Mouse (Mus musculus): ENCODE measurements around the gene Samd8. TPM values are rescaled to one million over a fixed set of nuclear protein-coding genes. Genes with fewer than 3 reads are reported as not detected.

Samd8 gene
- polyA plus RNA-seq, 1 experiment = 34.2 TPM

DNA sequence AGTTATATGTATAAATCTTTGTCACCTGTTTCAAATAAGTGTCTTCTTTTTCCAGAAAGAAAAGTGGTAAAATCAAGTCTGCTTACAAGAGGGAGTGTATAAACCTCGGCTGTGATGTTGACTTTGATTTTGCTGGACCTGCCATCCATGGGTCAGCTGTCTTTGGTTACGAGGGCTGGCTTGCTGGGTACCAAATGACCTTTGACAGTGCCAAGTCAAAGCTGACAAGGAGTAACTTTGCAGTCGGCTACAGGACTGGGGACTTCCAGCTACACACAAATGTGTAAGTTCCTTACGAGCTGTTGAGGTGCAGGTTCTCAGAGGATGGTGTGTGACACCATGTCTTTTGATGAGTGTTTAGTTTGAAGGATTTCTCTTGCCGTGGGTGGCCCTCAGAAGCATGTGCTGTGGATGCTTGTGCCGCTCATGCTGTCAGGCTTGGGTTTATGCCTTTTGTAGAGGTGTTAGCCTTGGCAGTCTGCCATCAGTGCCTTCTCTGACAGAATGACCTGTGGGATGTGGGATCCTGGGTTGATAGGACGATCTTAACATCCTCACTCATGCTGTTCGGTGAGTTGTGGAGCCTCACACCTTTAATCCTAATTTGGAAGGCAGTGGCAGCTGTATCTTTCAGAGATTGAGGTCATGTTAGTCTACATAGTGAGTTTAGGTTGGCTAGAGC, 88.1 kb downstream of the Samd8 start:
- H3K36me3 ChIP-seq (ENCODE audit: control insufficient read depth, insufficient read depth, low read length, poor library complexity, severe bottlenecking) = peaks cover 85% of the 10 kb centered on the region
- no peaks in the 10 kb centered on the region for H3K27me3 ChIP-seq (ENCODE audit: control insufficient read depth, insufficient read depth, low read length, poor library complexity, severe bottlenecking)
- H3K4me3 ChIP-seq (ENCODE audit: low read depth, low read length) = no peak overlapping the region
- H3K9me3 ChIP-seq (replicated peaks; ENCODE audit: control insufficient read depth, insufficient read depth, low read length, poor library complexity, severe bottlenecking) = no peaks in the 10 kb centered on the region
- no peak overlapping the region for H3K9ac ChIP-seq (ENCODE audit: low read depth, poor library complexity, severe bottlenecking)
- TF ChIP-seq EP300 (IDR thresholded peaks at IDR 0.05; ENCODE audit: insufficient read depth, low read depth, low read length) (no peak), POLR2A (IDR thresholded peaks at IDR 0.05; ENCODE audit: insufficient read depth, low read length) (no peak), CTCF (IDR thresholded peaks at IDR 0.05; ENCODE audit: low read depth, low read length) (no peak)
- no peak overlapping the region for H3K27ac ChIP-seq (ENCODE audit: insufficient read depth, low read length)
- H3K4me1 ChIP-seq (ENCODE audit: control insufficient read depth, insufficient read depth, low read length) = no peaks in the 10 kb centered on the region

DNA sequence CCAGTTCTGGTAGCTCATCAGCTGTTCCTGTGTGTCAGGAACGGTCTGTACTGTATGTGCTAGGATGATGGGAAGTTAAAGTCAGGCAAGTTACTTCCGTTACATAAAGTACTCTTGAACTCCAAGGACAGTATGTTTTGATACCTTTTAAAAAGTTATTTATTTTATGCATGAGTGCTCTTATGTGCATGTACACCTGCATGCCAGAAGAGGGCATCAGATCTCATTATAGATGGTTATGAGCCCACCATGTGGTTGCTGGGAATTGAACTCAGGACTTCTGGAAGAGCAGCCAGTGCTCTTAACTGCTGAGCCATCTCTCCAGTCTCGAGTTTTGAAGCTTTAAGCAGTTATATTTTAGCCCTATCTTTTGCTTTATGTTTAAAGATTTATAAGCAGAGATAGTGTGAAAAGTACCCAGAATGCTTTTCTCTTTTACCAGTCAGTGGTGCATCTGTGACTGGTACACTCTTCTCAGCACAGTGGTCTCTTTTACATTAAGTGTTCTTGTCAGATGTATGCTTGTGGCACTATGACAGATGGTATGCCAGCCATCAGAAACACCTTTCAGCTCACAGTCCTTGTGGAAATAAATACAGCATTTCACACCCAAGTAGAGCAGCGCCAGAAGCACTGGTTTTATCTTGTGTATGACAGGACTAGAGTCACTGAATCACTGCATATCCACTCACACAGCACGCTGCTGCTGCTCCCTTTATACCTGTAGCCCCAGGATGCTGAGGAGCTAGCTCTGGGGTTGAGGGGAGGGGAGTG, 91.7 kb downstream of the Samd8 start:
- Histone ChIP-seq H3K27me3 (ENCODE audit: control insufficient read depth, insufficient read depth, low read length, poor library complexity, severe bottlenecking) (no peaks in the 10 kb centered on the region), H3K4me1 (ENCODE audit: control insufficient read depth, insufficient read depth, low read length) (no peaks in the 10 kb centered on the region), H3K9me3 (replicated peaks; ENCODE audit: control insufficient read depth, insufficient read depth, low read length, poor library complexity, severe bottlenecking) (no peaks in the 10 kb centered on the region), H3K4me3 (ENCODE audit: low read depth, low read length) (no peak overlapping the region), H3K9ac (ENCODE audit: low read depth, poor library complexity, severe bottlenecking) (no peak overlapping the region), H3K27ac (ENCODE audit: insufficient read depth, low read length) (0 out of 2 replicates have a peak overlapping the region, but pooled peaks have one; percentile 6), H3K36me3 (ENCODE audit: control insufficient read depth, insufficient read depth, low read length, poor library complexity, severe bottlenecking) (peaks cover 94% of the 10 kb centered on the region)
- TF ChIP-seq CTCF (IDR thresholded peaks at IDR 0.05; ENCODE audit: low read depth, low read length) = no peak
- no peak for TF ChIP-seq EP300 (IDR thresholded peaks at IDR 0.05; ENCODE audit: insufficient read depth, low read depth, low read length)
- TF ChIP-seq POLR2A (IDR thresholded peaks at IDR 0.05; ENCODE audit: insufficient read depth, low read length) = no peak

DNA sequence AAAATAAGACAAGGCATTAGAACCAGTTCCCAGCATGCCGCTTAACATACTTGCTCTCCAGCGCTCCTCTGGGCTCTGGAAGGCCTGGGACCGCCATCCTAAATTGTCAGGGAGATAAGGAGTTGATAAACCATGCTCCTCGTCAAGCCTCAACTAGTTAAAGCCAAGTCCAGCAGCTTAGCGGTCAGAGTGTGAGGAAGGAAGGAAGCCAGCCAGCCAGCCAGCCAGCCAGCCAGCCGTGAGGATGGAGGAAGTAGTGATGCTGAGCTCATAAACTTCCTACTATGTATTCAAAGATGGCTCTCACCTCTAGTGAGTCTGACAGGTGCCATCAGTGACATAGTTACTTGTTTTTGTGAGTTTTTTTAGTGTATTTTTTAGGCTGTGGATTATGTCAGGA, 92.9 kb downstream of the Samd8 start:
- Histone ChIP-seq H3K4me3 (ENCODE audit: low read depth, low read length) (no peak overlapping the region), H3K4me1 (ENCODE audit: control insufficient read depth, insufficient read depth, low read length) (no peaks in the 10 kb centered on the region), H3K9ac (ENCODE audit: low read depth, poor library complexity, severe bottlenecking) (no peak overlapping the region), H3K27ac (ENCODE audit: insufficient read depth, low read length) (no peak overlapping the region), H3K9me3 (replicated peaks; ENCODE audit: control insufficient read depth, insufficient read depth, low read length, poor library complexity, severe bottlenecking) (no peaks in the 10 kb centered on the region), H3K27me3 (ENCODE audit: control insufficient read depth, insufficient read depth, low read length, poor library complexity, severe bottlenecking) (no peaks in the 10 kb centered on the region), H3K36me3 (ENCODE audit: control insufficient read depth, insufficient read depth, low read length, poor library complexity, severe bottlenecking) (peaks cover 82% of the 10 kb centered on the region)
- TF ChIP-seq CTCF (IDR thresholded peaks at IDR 0.05; ENCODE audit: low read depth, low read length) = no peak
- TF ChIP-seq EP300 (IDR thresholded peaks at IDR 0.05; ENCODE audit: insufficient read depth, low read depth, low read length) = no peak
- TF ChIP-seq POLR2A (IDR thresholded peaks at IDR 0.05; ENCODE audit: insufficient read depth, low read length) = no peak

DNA sequence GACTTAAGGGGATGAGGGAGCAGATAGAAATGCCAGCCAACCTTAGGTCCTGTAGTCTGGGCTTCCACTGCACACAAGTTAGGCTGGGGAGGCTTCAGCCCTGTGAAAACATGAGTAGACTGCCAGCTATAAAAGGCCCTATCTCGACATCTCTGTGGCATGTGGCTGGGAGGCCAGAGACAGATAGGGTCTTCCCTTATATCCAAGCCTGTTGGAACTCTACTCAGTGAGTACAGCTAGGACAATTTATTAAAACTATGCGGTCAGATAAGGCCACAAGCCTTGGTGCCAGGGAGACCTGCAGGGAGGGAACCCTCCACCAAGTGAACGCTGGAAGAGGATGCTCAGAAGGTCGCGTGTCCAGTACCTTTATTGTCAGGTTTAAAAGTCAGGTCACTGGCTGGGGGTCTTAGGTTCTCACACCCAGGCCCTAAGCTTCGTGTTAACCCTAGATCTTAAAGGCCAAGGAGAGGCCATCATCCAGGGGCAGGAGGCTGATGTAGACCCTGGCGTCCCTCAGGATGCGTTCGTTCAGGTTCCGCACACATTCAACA, 96.6 kb downstream of the Samd8 start:
- TF ChIP-seq EP300 (IDR thresholded peaks at IDR 0.05; ENCODE audit: insufficient read depth, low read depth, low read length) (no peak), POLR2A (IDR thresholded peaks at IDR 0.05; ENCODE audit: insufficient read depth, low read length) (no peak), CTCF (IDR thresholded peaks at IDR 0.05; ENCODE audit: low read depth, low read length) (no peak)
- Histone ChIP-seq H3K4me1 (ENCODE audit: control insufficient read depth, insufficient read depth, low read length) (no peaks in the 10 kb centered on the region), H3K4me3 (ENCODE audit: low read depth, low read length) (peak overlapping the region; percentile 23), H3K27ac (ENCODE audit: insufficient read depth, low read length) (peak overlapping the region; percentile 39; the same call in 1 of the 2 replicates), H3K9me3 (replicated peaks; ENCODE audit: control insufficient read depth, insufficient read depth, low read length, poor library complexity, severe bottlenecking) (no peaks in the 10 kb centered on the region), H3K9ac (ENCODE audit: low read depth, poor library complexity, severe bottlenecking) (peak overlapping the region; percentile 1; the same call in 1 of the 2 replicates), H3K27me3 (ENCODE audit: control insufficient read depth, insufficient read depth, low read length, poor library complexity, severe bottlenecking) (no peaks in the 10 kb centered on the region), H3K36me3 (ENCODE audit: control insufficient read depth, insufficient read depth, low read length, poor library complexity, severe bottlenecking) (peaks cover 49% of the 10 kb centered on the region)

DNA sequence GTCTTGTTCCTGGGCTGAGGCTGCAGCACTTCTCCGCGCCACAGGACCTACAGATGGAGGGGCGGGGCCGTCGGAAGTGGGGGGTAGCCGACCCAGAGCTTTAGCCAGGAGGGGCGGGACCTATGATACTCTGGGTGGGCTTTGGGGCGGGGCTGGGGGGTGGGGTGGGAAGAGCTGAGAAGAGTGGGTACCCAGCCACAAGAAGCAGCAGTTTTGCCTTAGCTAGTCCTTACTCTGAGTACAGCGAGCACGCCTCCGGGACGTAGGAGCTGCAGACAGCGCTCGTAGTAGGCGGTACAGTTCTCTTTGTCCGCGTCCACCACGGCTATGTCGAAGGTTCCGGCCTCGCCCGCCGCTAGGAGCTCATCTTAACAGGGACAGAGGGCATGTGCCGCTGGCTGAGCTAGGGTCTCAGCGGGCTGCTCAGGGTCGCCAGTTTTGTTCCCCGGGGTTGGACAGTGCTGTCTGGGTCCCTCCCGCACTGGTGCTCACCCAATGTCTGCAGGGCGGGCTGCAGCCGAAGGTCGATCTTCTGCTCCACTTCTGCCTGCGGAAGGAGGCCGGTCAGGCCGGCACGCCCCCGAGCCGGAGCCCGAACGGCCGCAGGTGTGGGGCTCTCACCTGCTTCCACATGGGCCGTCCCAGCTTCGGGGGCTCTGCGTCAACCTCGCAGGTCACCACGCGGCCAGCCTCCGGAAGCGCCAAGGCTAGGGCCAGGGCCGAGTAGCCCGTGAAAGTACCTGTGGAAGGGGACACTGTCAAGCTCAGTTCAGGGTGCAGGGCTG, 97.2 kb downstream of the Samd8 start:
- Histone ChIP-seq H3K4me3 (ENCODE audit: low read depth, low read length) (peak overlapping the region; percentile 73), H3K9me3 (replicated peaks; ENCODE audit: control insufficient read depth, insufficient read depth, low read length, poor library complexity, severe bottlenecking) (no peaks in the 10 kb centered on the region), H3K36me3 (ENCODE audit: control insufficient read depth, insufficient read depth, low read length, poor library complexity, severe bottlenecking) (peaks cover 43% of the 10 kb centered on the region), H3K27ac (ENCODE audit: insufficient read depth, low read length) (0 out of 2 replicates have a peak overlapping the region, but pooled peaks have one; percentile 4), H3K27me3 (ENCODE audit: control insufficient read depth, insufficient read depth, low read length, poor library complexity, severe bottlenecking) (no peaks in the 10 kb centered on the region), H3K4me1 (ENCODE audit: control insufficient read depth, insufficient read depth, low read length) (no peaks in the 10 kb centered on the region), H3K9ac (ENCODE audit: low read depth, poor library complexity, severe bottlenecking) (peak overlapping the region; percentile 71)
- TF ChIP-seq EP300 (IDR thresholded peaks at IDR 0.05; ENCODE audit: insufficient read depth, low read depth, low read length) (0 out of 2 replicates have a peak, but pooled peaks have one; percentile 41), CTCF (IDR thresholded peaks at IDR 0.05; ENCODE audit: low read depth, low read length) (no peak)

Other genes with a start within 250 kb of the Samd8 start
- gene Dupd1, start 36.0 kb upstream of the Samd8 start, polyA plus RNA-seq (2011; ENCODE audit: insufficient read depth, insufficient read length, low read depth, missing spikeins) = not detected in 2 replicates
- gene Dusp13, start 650 bp downstream of the Samd8 start, polyA plus RNA-seq (2011; ENCODE audit: insufficient read depth, insufficient read length, low read depth, missing spikeins) = not detected in 2 replicates
- gene Vdac2, start 74.7 kb downstream of the Samd8 start, polyA plus RNA-seq (2011; ENCODE audit: insufficient read depth, insufficient read length, low read depth, missing spikeins) = 358 and 367 TPM in 2 replicates
- gene Comtd1, start 98.4 kb downstream of the Samd8 start, polyA plus RNA-seq (2011; ENCODE audit: insufficient read depth, insufficient read length, low read depth, missing spikeins) = 12.8 and 19.4 TPM in 2 replicates
- 0.37 and 0.68 TPM in 2 replicates for gene Zfp503, start 239.1 kb downstream of the Samd8 start, polyA plus RNA-seq (2011; ENCODE audit: insufficient read depth, insufficient read length, low read depth, missing spikeins)